ENCODE assay signal across 17 mouse cellular contexts in genomic region chr13:52278831-52279230, GRCm38 (mm10).
"Had no signal": no experiment of that assay in that cellular context is flagged by ENCODE, and none has a peak within 500 bp of the region (broad histone marks: within the 10 kb centered on the region; RNA-seq: fewer than 3 reads in every experiment).

No protein-coding gene starts in this region.

- H3K36me3 ChIP-seq: midbrain, embryonic 10.5 days; midbrain, embryonic 12.5 days; neural tube, embryonic 12.5 days had no signal

- DNase-seq: lung, adult 18-20 months; lung, embryonic 14.5 days; lung, postnatal 10 days; lung, postnatal 4 days; midbrain, embryonic 14.5 days; retina, postnatal 1 day; right cerebral cortex, adult 18-20 months; right cerebral cortex, postnatal 25 days; right cerebral cortex, postnatal 4 days; spleen, adult 18-20 months; thymus, adult 18-20 months; thymus, postnatal 14 days; thymus, postnatal 36 days had no signal

- H3K27ac ChIP-seq: liver, embryonic 14.5 days; midbrain, embryonic 10.5 days; midbrain, embryonic 12.5 days; neural tube, embryonic 12.5 days had no signal

- H3K4me1 ChIP-seq: neural tube, embryonic 12.5 days had no signal

- H3K27me3 ChIP-seq: neural tube, embryonic 12.5 days had no signal

- H3K4me3 ChIP-seq: midbrain, embryonic 10.5 days; midbrain, embryonic 12.5 days; neural tube, embryonic 12.5 days had no signal
